Mouse (Mus musculus): ENCODE data around the gene Pik3c2b.

Gene Pik3c2b

DNA sequence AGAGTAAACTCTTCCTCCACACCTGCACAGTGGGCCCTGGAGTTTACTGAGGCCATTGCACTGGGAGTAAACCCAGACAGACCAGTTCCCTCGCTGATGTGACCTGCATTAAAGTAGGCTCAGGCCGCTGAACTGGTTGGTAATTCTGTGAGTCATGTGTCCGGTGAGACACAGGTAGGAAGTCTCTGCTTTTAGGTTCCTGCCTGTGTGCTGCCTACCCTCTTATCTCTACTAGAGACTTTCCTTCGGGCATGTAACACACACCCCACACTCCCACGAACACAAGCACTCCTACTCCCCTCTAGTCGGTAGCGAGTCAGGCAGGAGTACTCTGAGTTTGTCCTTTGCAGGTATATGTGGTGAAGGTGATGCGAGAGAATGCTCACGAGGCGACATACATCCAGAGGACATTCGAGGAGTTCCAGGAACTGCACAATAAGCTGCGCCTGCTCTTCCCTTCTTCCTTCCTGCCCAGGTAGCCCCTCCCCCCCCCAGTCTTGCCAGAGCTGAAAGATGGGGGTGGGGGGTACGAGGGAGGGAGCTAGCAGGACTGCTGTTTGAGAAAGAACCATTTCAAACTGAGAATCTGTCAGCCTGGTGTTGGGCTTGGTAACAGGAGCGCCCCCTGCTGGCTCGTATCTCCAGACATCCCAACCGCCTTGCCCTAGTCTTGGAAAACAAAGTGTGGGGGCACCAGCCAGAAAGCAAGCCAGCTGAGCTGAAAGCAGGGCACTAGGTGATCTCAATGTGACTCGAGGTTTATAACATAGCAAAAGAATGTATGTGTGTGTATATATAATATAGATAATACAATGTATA, 55.7 kb downstream of the Pik3c2b start:
- DNase-seq (ENCODE audit: low spot score), result peak; percentile 68

DNA sequence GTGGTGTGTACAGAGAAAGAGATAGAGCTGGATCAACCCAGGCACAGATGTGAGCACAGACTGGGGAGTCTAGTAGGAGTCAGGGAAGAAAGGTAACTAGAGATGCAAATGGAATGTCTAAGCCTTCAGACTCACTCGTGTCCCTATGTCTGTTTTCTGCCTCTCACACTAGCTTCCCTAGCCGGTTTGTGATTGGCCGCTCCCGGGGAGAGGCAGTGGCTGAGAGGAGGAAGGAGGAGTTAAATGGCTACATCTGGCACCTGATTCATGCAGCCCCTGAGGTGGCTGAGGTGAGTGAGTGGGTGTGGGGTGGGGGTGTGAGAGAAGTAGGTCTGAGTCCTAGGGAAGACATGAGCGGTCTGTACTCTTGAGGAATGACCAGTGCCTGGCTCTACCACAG, 56.6 kb downstream of the Pik3c2b start:
- DNase-seq (ENCODE audit: low spot score), result no peak

DNA sequence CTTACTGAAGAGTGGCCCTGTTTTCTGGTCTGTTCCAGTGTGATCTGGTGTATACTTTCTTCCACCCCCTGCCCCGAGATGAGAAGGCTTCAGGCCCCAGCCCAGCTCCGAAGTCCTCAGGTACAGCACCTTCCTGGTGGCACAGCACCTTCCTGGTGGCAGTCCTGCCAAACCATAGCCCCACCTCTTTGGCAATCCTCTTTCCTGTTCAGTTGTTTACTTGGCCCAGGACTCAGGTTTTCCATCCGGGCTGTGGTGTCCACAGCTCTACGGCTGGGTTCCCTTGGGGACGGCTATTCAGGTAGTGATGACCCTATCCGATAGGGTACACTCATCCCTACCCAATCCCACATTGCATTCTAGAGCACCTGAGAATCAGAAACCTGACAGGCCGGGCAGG, 57.8 kb downstream of the Pik3c2b start:
- no peak for DNase-seq (ENCODE audit: low spot score)

DNA sequence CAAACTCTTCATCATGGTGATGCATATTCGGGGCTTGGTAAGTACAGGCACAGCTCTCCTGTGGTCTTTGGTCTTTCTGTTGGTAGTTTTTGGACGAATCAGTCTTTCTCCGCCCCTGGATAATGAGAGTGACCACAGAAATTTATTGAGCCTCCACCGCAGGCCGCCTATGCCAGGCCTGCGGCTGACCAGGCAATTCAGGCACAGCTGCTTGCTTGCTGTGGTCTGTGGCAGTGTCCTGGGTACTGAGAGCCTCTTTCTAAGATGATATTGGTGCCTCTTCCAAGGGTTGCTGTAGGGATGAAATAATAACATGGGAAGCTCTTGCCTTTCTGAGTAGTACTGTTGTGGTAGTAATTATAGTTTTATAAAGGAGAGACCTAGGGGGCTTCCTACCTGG, 58.4 kb downstream of the Pik3c2b start:
- no peak for DNase-seq (ENCODE audit: low spot score)

DNA sequence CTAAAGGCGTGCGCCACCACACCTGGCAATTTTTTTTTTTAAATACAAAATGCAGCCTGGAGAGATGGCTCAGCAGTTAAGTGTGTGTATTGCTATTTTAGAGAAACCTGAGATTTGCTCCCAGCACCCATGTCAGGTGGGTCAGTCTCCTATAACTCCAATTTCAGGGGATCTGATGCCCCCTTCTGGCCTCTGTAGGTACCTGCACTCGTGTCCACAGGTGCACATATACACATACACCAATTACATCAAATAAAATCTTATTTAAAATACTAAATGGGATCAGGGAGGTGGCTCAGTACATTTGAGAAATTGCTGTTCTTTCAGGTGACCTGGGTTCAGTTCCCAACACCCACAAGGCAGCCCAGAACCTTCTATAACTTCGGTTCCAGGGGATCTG, 70.6 kb downstream of the Pik3c2b start:
- DNase-seq (ENCODE audit: low spot score), result no peak

DNA sequence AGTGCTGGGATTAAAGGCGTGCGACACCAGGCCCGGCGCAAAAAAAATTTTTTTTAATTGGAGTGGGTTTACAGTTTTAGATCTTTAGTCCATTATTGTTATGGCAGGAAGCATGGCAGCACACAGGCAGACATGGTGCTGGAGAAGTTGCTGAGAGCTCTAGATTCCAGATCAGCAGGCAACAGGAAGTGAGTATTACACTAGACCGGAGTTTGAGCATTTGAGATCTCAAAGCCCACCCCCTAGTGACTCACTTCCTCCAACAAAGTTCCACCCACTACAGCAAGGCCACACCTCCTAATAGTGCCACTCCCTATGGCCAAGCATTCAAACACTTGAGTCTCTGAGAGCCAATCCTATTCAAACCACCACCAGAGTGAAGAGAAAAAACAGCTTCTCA, 72.7 kb downstream of the Pik3c2b start:
- DNase-seq (ENCODE audit: low spot score), result no peak

DNA sequence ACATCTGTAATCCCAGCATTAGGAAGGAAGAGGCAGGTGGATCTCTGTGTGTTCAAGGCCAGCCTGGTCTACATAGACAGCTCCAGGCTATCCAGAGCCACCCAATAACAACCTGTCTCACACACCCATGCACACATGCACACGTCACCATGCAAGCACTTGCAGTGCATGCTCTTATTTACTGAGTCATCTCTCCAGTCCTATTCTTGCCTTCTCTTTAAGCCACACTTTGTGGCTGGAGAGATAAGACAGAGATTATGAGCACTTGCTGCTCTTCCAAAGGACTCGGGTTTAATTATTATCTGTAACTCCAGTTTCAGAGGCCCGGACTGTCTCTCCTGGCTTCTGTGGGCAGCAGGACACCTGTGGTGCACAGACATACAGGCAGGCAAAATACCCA, 73.4 kb downstream of the Pik3c2b start:
- DNase-seq (ENCODE audit: low spot score), result no peak

DNA sequence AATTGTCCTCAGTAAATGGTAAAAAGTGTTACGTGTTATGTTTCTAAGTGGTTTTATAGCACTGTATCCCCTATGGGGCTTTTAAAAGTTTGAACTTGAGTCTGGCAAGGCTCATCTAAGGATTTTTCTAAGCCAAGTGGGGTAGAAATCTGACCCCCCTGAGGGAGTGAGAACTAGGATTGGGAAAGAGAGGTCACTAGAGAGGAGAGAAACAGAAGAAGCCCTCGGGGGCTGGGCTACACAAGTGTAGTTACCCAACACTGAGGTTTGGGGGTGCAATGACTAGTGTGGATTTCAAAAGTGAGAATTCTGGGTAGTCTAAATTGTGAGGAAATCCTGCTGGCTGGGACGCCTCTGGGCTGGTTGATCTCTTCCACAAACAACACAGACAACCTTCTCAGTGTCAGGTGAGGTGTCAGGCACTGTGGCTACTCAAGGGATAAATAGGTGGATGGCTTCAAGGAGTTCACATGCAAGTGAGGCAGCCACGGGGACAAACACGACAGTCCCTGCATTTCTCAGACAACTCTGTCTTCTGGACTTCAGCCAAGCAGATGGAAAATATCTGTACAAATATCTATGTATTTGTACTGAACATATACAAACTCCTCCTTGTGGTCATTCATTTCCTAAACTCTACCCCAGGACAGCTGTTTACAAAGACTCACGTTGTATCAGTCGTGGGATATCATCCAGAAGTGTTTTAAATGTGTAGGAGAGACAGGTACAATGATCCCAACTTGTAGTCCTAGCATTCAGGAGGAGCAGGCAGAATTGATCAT, 74.7 kb downstream of the Pik3c2b start:
- no peak for DNase-seq (ENCODE audit: low spot score)

DNA sequence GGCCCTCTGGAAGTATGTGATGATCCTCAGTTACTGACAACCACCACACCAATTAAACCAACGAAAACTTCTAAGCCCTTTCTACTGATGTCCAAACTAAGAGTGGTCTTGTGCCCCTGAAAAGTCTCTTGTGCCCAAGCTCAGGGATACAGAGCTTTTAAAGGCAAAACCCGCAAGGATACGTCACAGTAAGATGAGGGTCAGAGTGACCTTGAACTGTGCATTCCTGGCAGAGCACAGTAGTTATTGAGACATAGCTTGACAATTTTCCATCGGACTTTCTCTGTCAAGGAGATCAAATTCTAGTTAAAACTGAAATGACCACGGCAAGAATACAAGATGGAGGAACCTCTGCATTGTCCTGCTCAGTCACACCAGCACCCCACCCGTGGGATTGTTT, 75.8 kb downstream of the Pik3c2b start:
- no peak for DNase-seq (ENCODE audit: low spot score)

DNA sequence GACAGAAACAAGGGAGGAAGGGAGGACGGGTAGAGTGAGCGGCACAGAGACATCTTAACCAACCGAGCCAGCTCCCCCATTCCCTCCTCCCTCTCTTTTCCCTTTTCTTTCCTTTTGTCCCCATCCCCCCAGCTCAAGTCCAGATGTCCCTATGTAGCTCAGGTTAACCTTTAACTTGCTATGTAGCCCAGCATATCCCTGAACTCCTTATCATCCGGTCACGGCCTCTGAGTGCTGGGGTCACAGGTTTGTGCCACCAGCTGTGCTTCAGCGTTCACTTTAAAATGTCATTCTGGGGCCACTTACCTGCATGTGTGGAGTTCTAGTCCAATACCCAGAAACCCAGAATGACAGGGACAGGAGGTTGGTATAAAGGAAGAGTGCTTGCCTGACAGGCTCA, 78.7 kb downstream of the Pik3c2b start:
- no peak for DNase-seq (ENCODE audit: low spot score)

DNA sequence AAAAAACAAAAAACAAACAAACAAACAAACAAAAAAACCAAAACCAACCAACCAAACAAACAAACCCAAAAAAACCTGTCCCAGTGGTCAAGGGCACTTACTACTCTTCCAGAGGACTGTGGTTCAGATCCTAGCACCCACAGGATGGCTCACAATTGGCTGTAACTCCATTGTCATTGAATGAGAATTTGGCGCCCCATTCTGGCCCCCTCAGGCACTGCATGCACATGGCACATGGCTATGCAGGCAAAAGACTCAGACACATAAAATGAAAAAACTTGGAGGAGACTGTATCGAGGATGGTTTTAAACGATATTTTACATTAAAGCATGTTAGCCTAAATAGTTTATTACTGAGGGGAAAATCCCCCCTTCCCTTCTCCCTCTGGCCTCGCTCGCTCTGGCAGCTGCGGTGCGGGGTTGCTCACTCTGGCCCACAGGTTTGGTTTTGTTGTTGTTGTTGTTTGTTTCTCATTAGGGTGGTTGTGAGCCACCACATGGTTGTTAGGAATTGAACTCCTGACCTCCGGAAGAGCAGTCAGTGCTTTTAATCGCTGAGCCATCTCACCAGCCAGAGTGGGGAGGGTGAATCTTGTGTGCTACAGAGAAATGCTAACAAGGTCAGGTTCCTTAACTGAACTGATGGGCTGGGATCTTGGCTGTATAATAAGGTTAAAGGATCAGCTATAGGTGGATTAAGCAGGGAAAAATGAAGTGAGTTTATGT, 80.3 kb downstream of the Pik3c2b start:
- no peak for DNase-seq (ENCODE audit: low spot score)

DNA sequence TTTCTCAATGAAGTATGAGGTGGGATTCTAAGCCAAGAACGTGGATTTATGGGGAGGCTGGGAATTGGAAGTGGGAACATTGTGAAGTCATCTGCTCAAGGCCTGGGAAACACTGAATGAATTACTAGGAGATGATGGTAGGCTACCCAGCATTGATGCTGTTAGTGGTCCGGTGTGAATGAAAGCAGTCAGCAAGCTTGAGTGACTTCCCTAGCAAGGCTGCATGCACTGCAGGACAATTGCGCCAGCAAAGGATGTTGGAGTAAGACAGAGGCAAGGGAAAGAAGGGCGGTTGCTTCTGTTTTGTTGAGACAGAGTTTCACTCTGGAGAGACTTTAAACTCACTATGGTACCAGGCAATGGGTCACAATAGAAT, 80.9 kb downstream of the Pik3c2b start:
- DNase-seq (ENCODE audit: low spot score), result no peak

DNA sequence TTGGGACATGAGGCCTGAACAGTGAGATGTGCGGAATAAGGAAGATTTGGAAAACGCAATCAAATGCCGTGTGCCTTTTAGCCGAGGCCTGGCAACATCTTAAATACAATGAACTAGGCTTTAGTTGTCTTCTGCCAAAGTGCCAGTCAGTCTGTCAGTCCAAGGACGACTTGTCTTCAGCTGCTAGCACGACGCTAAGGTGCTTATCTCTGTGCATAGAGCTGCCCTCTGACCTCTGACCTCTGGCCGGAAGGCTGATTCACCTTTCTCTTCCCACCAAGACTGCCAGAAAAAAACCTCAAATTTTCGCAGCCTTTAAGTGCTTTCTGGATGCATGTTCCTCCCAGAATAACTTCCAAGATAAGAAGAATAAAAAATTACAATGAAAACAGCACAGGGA, 81.9 kb downstream of the Pik3c2b start:
- DNase-seq (ENCODE audit: low spot score), result no peak

DNA sequence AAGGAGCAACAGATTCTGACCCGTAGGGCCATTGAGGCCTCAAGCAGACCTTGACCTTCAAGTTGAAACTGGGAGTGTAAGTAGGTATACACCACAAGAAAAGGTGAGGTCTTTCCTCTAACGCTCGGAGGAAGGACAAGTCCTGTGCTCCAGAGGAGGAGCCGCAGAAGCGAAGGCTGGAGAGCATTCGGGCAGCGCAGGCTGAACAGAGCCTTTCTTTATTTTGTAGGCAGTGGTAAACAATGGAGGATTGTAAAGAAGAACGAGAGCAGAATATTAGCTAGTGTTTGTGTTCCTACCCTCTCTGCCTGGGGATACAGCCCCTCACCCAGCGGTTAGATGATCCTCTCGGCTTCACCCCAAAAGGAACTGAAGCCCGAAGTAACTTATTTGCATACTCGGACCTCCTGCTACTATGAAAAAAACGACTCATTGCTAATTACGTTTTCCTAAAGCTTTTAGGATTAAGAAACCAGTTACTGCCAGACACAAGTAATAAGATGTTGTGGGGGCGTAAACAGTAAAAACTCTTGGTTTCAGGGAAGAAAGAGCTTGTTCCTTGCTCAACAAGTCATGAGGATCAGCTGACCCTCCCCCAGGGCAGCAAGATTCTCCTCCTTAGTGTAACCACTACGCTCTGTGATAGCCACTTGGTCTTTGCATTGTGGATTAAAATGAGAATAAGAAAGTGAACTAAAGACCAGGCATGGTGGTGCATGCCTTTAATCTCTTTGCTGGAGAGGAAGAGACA, 84.2 kb downstream of the Pik3c2b start:
- DNase-seq (ENCODE audit: low spot score), result peak; percentile 50

DNA sequence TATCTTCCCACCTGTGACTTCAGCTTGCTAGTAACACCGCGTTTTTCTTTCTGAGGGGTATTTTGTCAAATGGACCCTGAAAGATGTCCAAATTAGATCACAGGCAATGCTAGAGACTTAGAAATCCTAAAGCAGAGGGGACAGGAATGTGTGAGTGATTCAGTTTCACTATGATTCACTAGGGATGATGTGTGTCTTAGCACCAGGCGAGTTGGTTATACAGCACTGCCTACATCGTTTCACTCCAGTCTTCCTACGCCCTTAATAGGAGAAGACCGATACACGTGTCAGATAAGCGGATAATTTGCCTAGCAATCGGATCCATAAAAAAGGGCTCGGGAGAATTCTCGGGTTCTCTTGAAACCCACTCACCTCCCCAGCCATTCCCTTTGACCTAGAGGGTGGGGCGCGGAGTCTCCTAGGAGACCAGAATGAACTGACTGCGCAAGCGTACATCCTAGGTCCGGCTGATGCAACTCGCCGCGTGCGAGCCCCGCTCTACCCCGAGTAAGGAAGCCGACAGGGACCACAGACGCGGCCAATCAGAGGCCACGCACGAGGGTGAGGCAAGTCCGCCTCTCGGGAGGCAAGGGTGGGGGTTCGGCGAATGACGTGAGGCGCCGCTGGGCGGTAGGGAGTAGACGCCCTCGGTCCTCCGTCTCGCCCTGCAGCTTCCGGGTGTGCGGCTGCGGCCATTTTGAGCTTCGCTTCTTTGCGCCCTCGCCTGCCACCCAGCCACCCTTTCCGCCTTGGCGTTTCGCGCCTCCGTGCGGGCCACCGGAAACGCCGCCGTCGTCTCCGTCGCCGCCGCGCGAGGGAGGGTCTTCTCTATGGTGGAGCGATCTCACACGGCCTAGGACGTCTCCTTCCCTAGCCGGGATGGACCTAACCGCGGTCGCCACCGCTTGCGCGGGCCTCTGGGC, 85.4 kb downstream of the Pik3c2b start, which contains the start of gene Ppp1r15b:
Gene Ppp1r15b (plus strand): TSS at position 506 of the 923 bp plus-strand sequence.
- DNase-seq (ENCODE audit: low spot score), result peak; percentile 99

DNA sequence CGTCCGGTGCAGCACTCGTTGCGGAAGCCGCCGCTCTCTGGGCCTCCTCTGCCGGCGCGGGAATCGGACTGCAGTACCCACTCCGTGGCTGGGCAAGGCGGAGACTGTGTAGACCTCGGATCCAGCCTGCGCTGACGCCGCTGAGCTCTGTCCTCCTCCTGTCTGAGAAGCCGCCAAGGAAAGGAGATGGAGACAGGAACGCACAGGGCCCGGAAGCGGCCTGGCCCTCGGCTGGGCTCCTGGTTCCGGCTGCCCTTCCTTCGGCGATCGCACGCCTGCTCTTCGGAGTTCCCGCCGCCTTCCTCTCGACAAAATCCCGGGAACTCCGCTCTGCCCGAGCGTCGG, 86.1 kb downstream of the Pik3c2b start:
- no peak for DNase-seq (ENCODE audit: low spot score)

DNA sequence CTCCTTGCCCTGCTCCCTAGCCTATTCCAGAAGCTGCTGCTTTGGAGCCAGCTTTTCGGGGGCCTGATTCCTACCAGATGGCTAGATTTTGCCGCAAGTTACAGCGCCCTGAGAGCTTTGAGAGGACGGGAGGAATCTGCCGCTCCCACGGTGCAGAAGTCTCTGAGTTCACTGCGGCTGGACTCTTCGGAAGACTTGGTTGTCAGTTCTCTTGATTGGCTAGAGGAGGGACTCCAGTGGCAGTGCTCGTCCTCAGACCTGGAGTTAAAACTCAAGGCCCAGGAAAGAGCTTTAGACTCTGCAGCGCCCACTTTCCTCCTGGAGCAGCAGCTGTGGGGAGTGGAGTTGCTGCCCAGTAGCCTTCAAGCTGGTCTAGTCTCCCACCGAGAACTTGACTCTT, 86.5 kb downstream of the Pik3c2b start:
- DNase-seq (ENCODE audit: low spot score), result peak; percentile 23

DNA sequence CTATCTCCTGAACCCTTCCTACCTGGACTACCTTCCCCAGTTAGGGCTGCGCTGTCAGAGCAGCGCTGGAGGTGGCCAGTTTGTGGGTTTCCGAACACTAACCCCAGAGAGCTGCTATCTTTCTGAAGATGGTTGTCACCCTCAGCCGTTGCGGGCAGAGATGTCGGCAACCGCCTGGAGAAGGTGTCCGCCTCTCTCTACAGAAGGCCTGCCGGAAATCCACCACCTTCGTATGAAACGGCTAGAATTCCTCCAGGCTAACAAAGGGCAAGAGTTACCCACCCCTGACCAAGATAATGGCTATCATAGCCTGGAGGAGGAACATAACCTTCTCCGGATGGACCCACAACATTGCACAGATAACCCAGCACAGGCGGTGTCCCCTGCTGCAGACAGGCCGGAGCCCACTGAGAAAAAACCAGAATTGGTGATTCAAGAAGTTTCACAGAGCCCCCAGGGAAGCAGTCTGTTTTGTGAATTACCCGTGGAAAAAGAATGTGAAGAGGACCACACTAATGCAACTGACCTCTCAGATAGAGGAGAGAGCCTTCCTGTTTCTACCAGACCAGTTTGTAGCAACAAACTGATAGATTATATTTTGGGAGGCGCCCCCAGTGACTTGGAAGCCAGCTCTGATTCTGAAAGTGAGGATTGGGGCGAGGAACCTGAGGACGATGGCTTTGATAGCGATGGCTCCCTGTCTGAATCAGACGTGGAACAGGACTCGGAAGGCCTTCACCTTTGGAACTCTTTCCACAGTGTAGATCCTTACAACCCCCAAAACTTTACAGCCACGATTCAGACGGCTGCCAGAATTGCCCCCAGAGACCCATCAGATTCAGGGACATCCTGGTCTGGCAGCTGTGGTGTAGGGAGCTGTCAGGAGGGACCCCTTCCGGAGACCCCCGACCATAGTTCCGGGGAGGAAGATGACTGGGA, 87.2 kb downstream of the Pik3c2b start:
- no peak for DNase-seq (ENCODE audit: low spot score)

DNA sequence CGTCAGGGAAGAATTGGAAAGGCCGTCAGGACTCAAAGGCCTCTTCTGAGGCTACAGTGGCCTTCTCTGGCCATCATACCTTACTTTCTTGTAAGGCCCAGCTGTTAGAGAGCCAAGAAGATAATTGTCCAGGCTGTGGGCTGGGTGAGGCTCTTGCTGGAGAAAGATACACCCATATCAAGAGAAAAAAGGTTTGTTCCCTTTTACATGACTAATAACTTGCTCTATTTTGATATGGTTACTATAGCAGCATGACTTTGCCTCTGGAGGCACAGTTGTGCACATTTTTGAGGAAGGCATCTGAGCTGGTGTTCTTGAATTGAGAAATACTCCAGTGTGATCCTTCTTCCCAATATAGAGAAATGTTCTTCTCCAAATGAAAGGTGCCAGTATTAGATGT, 88.0 kb downstream of the Pik3c2b start:
- peak; percentile 31 for DNase-seq (ENCODE audit: low spot score)

DNA sequence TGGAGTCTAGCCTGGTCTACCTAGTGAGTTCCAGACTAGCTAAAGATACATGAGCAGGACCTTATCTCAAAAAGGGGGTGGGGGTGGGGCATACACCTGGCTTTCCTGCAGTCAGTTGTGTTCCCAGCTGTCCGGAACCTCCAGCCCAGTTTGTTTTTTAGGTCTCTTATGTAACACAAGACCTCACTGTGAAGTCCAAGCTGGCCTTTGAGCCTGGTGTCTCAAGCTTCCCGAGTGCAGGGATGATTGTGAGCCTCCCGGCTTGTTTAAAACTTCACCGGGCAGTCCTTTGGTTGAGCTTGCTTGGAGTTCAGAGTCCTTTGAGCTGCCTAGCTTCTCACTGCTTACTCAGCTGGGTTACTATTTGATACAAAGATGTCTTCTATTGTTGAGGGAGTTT, 88.6 kb downstream of the Pik3c2b start:
- no peak for DNase-seq (ENCODE audit: low spot score)

Measured in MN1 (cell line).